25 mouse cellular contexts compared by ENCODE assay signal in the genomic region with DNA sequence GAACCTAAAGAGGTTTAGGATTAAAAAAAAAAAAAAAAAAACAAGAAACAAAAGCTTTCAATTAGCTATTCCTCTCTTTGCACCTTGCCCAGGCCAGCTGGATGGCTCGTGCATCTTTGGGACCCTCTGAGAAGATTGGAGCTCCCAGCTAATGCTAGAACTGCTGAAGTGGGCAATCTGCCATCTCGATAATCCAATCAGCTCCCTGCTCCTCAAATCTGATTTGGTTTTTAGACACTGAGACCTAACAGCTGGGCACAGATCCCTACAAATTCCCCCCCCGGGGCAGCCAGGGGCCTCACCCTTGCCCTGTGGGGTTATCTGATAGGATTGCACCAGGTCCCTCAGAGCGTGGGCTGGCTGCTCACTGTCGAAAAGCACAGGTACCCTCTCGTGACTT. TPM values are rescaled to one million over a fixed set of nuclear protein-coding genes. Genes with fewer than 3 reads are reported as not detected.
A peak's percentile ranks its signal among the peaks of the same experiment; 100 is the strongest.
DNase-seq lines count a peak whose midpoint lies in the region; ATAC-seq and TF ChIP-seq lines count a peak whose summit lies in the region.
"Had no signal": no experiment of that assay in that cellular context is flagged by ENCODE, and none has a peak within 500 bp of the region (broad histone marks: within the 10 kb centered on the region; RNA-seq: fewer than 3 reads in every experiment).

TSS of gene Sag (plus strand) at position 105 of the 400 bp plus-strand sequence.

- DNase-seq in layer of hippocampus, adult 2 months (ENCODE audit: low spot score in 2 of 2): no peak
- no peak for DNase-seq in layer of hippocampus, postnatal 36 days
- DNase-seq in MN1 (ENCODE audit: low spot score): peak; percentile 56
- DNase-seq in retina, embryonic 14.5 days (ENCODE audit: low spot score): peak; percentile 36
- DNase-seq: adrenal gland, adult 8-10 months; adrenal gland, postnatal 25 days; cerebellum, adult 11-12 months; cerebellum, adult 8-10 months; cerebellum, postnatal 14 days; gastrocnemius, postnatal 10 days; gastrocnemius, postnatal 36 days; heart, adult 11 months had no signal

- H3K9ac ChIP-seq in embryonic facial prominence, embryonic 15.5 days: 0 out of 2 replicates have a peak within 1 kb of the TSS, but pooled peaks have one; percentile 1
- H3K9ac ChIP-seq in hindbrain, embryonic 16.5 days (ENCODE audit: low read depth, low read length): no peak within 1 kb of the TSS
- H3K9ac ChIP-seq: embryonic facial prominence, embryonic 12.5 days; forebrain, embryonic 13.5 days; hindbrain, embryonic 13.5 days had no signal

- H3K36me3 ChIP-seq in embryonic facial prominence, embryonic 15.5 days: no peaks in the 10 kb centered on the region
- H3K36me3 ChIP-seq in hindbrain, embryonic 16.5 days (ENCODE audit: control insufficient read depth, insufficient read depth, low read length): no peaks in the 10 kb centered on the region
- H3K36me3 ChIP-seq: embryonic facial prominence, embryonic 12.5 days; forebrain, embryonic 10.5 days; hindbrain, embryonic 13.5 days had no signal

- no peak within 1 kb of the TSS for H3K4me2 ChIP-seq in embryonic facial prominence, embryonic 15.5 days (replicated peaks)
- no peak within 1 kb of the TSS for H3K4me2 ChIP-seq in hindbrain, embryonic 16.5 days (ENCODE audit: low read length)
- H3K4me2 ChIP-seq: embryonic facial prominence, embryonic 12.5 days; forebrain, embryonic 13.5 days; heart, embryonic 11.5 days; hindbrain, embryonic 13.5 days had no signal

- H3K4me3 ChIP-seq in layer of hippocampus, adult 2 months: no peak within 1 kb of the TSS
- no peak within 1 kb of the TSS for H3K4me3 ChIP-seq in embryonic facial prominence, embryonic 15.5 days (replicated peaks)
- H3K4me3 ChIP-seq in hindbrain, embryonic 16.5 days (ENCODE audit: low read length): no peak within 1 kb of the TSS
- H3K4me3 ChIP-seq: embryonic facial prominence, embryonic 12.5 days; forebrain, embryonic 10.5 days; forebrain, embryonic 13.5 days; hindbrain, embryonic 13.5 days had no signal

- H3K27me3 ChIP-seq in embryonic facial prominence, embryonic 15.5 days: no peaks in the 10 kb centered on the region
- no peaks in the 10 kb centered on the region for H3K27me3 ChIP-seq in hindbrain, embryonic 16.5 days (replicated peaks; ENCODE audit: control insufficient read depth, insufficient read depth, low read length)
- H3K27me3 ChIP-seq: embryonic facial prominence, embryonic 12.5 days; forebrain, embryonic 13.5 days; hindbrain, embryonic 13.5 days had no signal

- no peak for TF ChIP-seq CTCF in layer of hippocampus, adult 2 months (conservative IDR thresholded peaks at IDR 0.05)

- no peak for ATAC-seq in embryonic facial prominence, embryonic 15.5 days (ENCODE audit: insufficient number of reproducible peaks, low FRiP score, low TSS enrichment, low read depth)
- ATAC-seq in hindbrain, embryonic 16.5 days: no peak
- no peak for ATAC-seq in megakaryocyte-erythroid progenitor cell, adult 5-6 weeks (replicated peaks; ENCODE audit: low FRiP score, low TSS enrichment, poor library complexity, severe bottlenecking)
- ATAC-seq in granulocyte monocyte progenitor cell, adult 5-6 weeks (replicated peaks; ENCODE audit: poor library complexity, severe bottlenecking): no peak
- ATAC-seq: activated CD4-positive, CD25-positive, alpha-beta regulatory T cell, adult 4 months; CD4-positive, CD25-positive, alpha-beta regulatory T cell, adult 4 months; forebrain, embryonic 13.5 days; forebrain, embryonic 16.5 days; hindbrain, postnatal 0 days had no signal

- no peaks in the 10 kb centered on the region for H3K4me1 ChIP-seq in embryonic facial prominence, embryonic 15.5 days
- H3K4me1 ChIP-seq in hindbrain, embryonic 16.5 days (ENCODE audit: control insufficient read depth, insufficient read depth, low read depth, low read length): no peaks in the 10 kb centered on the region
- H3K4me1 ChIP-seq: forebrain, embryonic 10.5 days; forebrain, embryonic 13.5 days; hindbrain, embryonic 13.5 days had no signal

- no peaks in the 10 kb centered on the region for H3K9me3 ChIP-seq in embryonic facial prominence, embryonic 15.5 days (replicated peaks)
- no peaks in the 10 kb centered on the region for H3K9me3 ChIP-seq in hindbrain, embryonic 16.5 days (ENCODE audit: control insufficient read depth, low read length)
- H3K9me3 ChIP-seq: embryonic facial prominence, embryonic 12.5 days; forebrain, embryonic 10.5 days; forebrain, embryonic 13.5 days; hindbrain, embryonic 13.5 days had no signal

- peak within 1 kb of the TSS; percentile 36; the same call in 1 of the 2 replicates for H3K27ac ChIP-seq in layer of hippocampus, adult 2 months
- no peak within 1 kb of the TSS for H3K27ac ChIP-seq in embryonic facial prominence, embryonic 15.5 days (replicated peaks)
- no peak within 1 kb of the TSS for H3K27ac ChIP-seq in hindbrain, embryonic 16.5 days (ENCODE audit: low read depth, low read length)
- H3K27ac ChIP-seq: embryonic facial prominence, embryonic 12.5 days; forebrain, embryonic 10.5 days; forebrain, embryonic 13.5 days; hindbrain, embryonic 13.5 days; hindbrain, postnatal 0 days had no signal

- 57% methylated on average over 6 of the region's 6 CpGs for WGBS in embryonic facial prominence, embryonic 15.5 days
- WGBS in hindbrain, embryonic 16.5 days: 83% methylated on average over 6 of the region's 6 CpGs

RNA-seq across cellular contexts. Expression of gene Sag, which starts in this region (rescaled TPM):
- total RNA-seq in layer of hippocampus, adult 2 months (2021): 1 to 10 TPM; 2.0 to 2.6 TPM
- total RNA-seq in layer of hippocampus, postnatal 36 days (2021): 1 to 10 TPM; 2.2 to 3.5 TPM
- 2.4 and 2.7 TPM in 2 replicates for polyA plus RNA-seq in embryonic facial prominence, embryonic 15.5 days (2015; fragmentation: Nextera tagmentation; extraction: Ambion mirVana)
- polyA plus RNA-seq in hindbrain, embryonic 16.5 days (2015; fragmentation: Nextera tagmentation; extraction: Ambion mirVana): 1.7 TPM in 2 replicates
- total RNA-seq in megakaryocyte-erythroid progenitor cell, adult 5-6 weeks (2014; fragmentation: Nextera tagmentation): 2.1 and 3.2 TPM in 2 replicates
- 0.95 and 2.0 TPM in 2 replicates for total RNA-seq in megakaryocyte-erythroid progenitor cell, adult 5-6 weeks (2017)
- 1.6 and 2.8 TPM in 2 replicates for total RNA-seq in granulocyte monocyte progenitor cell, adult 5-6 weeks (2014; fragmentation: Nextera tagmentation)
- 0.39 and 0.57 TPM in 2 replicates for total RNA-seq in granulocyte monocyte progenitor cell, adult 5-6 weeks (2017)

Comparison
In these comparisons a context has a peak if more than half of its experiments do, and no peak if none do; other contexts are left out.
1. DNase-seq: peak in MN1 (single experiment) and retina, embryonic 14.5 days (single experiment); none in layer of hippocampus, adult 2 months (0 of 2) and layer of hippocampus, postnatal 36 days (0 of 2).